10 mouse cellular contexts compared by ENCODE assay signal in genomic region chr7:110565815-110566549, GRCm38 (mm10). TPM values are rescaled to one million over a fixed set of nuclear protein-coding genes. Genes with fewer than 3 reads are reported as not detected.
DNase-seq lines count a peak whose midpoint lies in the region; ATAC-seq and TF ChIP-seq lines count a peak whose summit lies in the region.
"Had no signal": no experiment of that assay in that cellular context is flagged by ENCODE, and none has a peak within 500 bp of the region (broad histone marks: within the 10 kb centered on the region; RNA-seq: fewer than 3 reads in every experiment).

No protein-coding gene starts in this region.

- 65% methylated on average over 4 of the region's 4 CpGs for WGBS in hindbrain, postnatal 0 days
- 84% methylated on average over 4 of the region's 4 CpGs for WGBS in hindbrain, embryonic 14.5 days
- 90% methylated on average over 4 of the region's 4 CpGs for WGBS in thymus, adult 2 months

- H3K36me3 ChIP-seq in hindbrain, postnatal 0 days (ENCODE audit: insufficient read depth, low read length), result no peaks in the 10 kb centered on the region
- no peaks in the 10 kb centered on the region for H3K36me3 ChIP-seq in hindbrain, embryonic 14.5 days (replicated peaks; ENCODE audit: control insufficient read depth, insufficient read depth)
- H3K36me3 ChIP-seq in thymus, adult 2 months (ENCODE audit: control insufficient read depth, insufficient read depth, low read length), result no peaks in the 10 kb centered on the region

- TF ChIP-seq CTCF in hindbrain, postnatal 0 days (IDR thresholded peaks at IDR 0.05; ENCODE audit: low read depth), result no peak
- no peak for TF ChIP-seq CTCF in thymus, adult 2 months (IDR thresholded peaks at IDR 0.05; ENCODE audit: borderline replicate concordance, control insufficient read depth, extremely low read depth, insufficient read depth, low read length, poor library complexity)

- H3K4me2 ChIP-seq in hindbrain, postnatal 0 days (ENCODE audit: low read depth, low read length), result no peak overlapping the region
- H3K4me2 ChIP-seq in hindbrain, embryonic 14.5 days (replicated peaks), result no peak overlapping the region

- H3K9ac ChIP-seq in hindbrain, postnatal 0 days (replicated peaks; ENCODE audit: low read length), result no peak overlapping the region
- H3K9ac ChIP-seq in hindbrain, embryonic 14.5 days, result no peak overlapping the region

- no peaks in the 10 kb centered on the region for H3K27me3 ChIP-seq in hindbrain, postnatal 0 days (ENCODE audit: insufficient read depth, low read length)
- H3K27me3 ChIP-seq in hindbrain, embryonic 14.5 days (ENCODE audit: control insufficient read depth, insufficient read depth, low read length), result no peaks in the 10 kb centered on the region
- no peaks in the 10 kb centered on the region for H3K27me3 ChIP-seq in thymus, adult 2 months (ENCODE audit: control insufficient read depth, insufficient read depth, low read length)

- no peak for ATAC-seq in hindbrain, postnatal 0 days
- no peak for ATAC-seq in hindbrain, embryonic 14.5 days (ENCODE audit: low FRiP score)
- ATAC-seq: hindbrain, embryonic 16.5 days had no signal

- no peaks in the 10 kb centered on the region for H3K4me1 ChIP-seq in hindbrain, postnatal 0 days (ENCODE audit: insufficient read depth, low read length)
- H3K4me1 ChIP-seq in hindbrain, embryonic 14.5 days (replicated peaks; ENCODE audit: control insufficient read depth, insufficient read depth, low read length), result no peaks in the 10 kb centered on the region
- no peaks in the 10 kb centered on the region for H3K4me1 ChIP-seq in thymus, adult 2 months (replicated peaks; ENCODE audit: control insufficient read depth, insufficient read depth, low read length)

- peak; percentile 70 for DNase-seq in hindbrain, postnatal 0 days (ENCODE audit: low spot score)
- DNase-seq in hindbrain, embryonic 14.5 days (ENCODE audit: low spot score), result no peak
- DNase-seq in brain, adult 2 months (ENCODE audit: low read depth, low spot score), result peak; percentile 98
- DNase-seq in cerebellum, postnatal 25 days, result peak; percentile 82 to 88
- DNase-seq in kidney, postnatal 36 days, result peak; percentile 62 to 68
- no peak for DNase-seq in thymus, adult 2 months
- no peak for DNase-seq in layer of hippocampus, adult 18-20 months (ENCODE audit: low spot score in 2 of 2)
- DNase-seq in urinary bladder, adult 2 months (ENCODE audit: low spot score), result no peak
- DNase-seq: right cerebral cortex, postnatal 4 days had no signal

- H3K4me3 ChIP-seq in hindbrain, postnatal 0 days (ENCODE audit: low read length), result no peak overlapping the region
- H3K4me3 ChIP-seq in hindbrain, embryonic 14.5 days (replicated peaks; ENCODE audit: low read length), result no peak overlapping the region
- no peak overlapping the region for H3K4me3 ChIP-seq in thymus, adult 2 months (ENCODE audit: control insufficient read depth, insufficient read depth, low read length)

- no peaks in the 10 kb centered on the region for H3K9me3 ChIP-seq in hindbrain, postnatal 0 days (ENCODE audit: low read length)
- no peaks in the 10 kb centered on the region for H3K9me3 ChIP-seq in hindbrain, embryonic 14.5 days (ENCODE audit: control insufficient read depth, low read length)

- no peak overlapping the region for H3K27ac ChIP-seq in hindbrain, postnatal 0 days
- H3K27ac ChIP-seq in hindbrain, embryonic 14.5 days, result no peak overlapping the region
- no peak overlapping the region for H3K27ac ChIP-seq in thymus, adult 2 months (ENCODE audit: control insufficient read depth, insufficient read depth, low read length)

- TF ChIP-seq POLR2A in thymus, adult 2 months (IDR thresholded peaks at IDR 0.05; ENCODE audit: control insufficient read depth, extremely low read depth, insufficient read depth, low read length, poor library complexity), result no peak

RNA-seq across cellular contexts. Expression of gene Sbf2, which starts 48.7 kb away (rescaled TPM):
- total RNA-seq in hindbrain, postnatal 0 days (2014; rRNA removed), result 55.0 and 70.5 TPM in 2 replicates
- polyA plus RNA-seq in hindbrain, postnatal 0 days (2015; fragmentation: Nextera tagmentation; extraction: Ambion mirVana), result 40.3 and 42.9 TPM in 2 replicates
- polyA plus RNA-seq in hindbrain, embryonic 14.5 days (2014; fragmentation: Nextera tagmentation; extraction: Ambion mirVana), result 61.8 and 66.7 TPM in 2 replicates
- polyA plus RNA-seq in thymus, adult 2 months (2012; rRNA removed), result 6.3 and 8.8 TPM in 2 replicates
- total RNA-seq in layer of hippocampus, adult 18-20 months (2021), result 10 to 100 TPM; 67.6 to 69.0 TPM
- 30.0 and 33.0 TPM in 2 replicates for polyA plus RNA-seq in urinary bladder, adult 2 months (2012; rRNA removed)

Comparison
In these comparisons a context has a peak if more than half of its experiments do, and no peak if none do; other contexts are left out.
1. DNase-seq: peak in hindbrain, postnatal 0 days (single experiment), brain, adult 2 months (single experiment), cerebellum, postnatal 25 days (2 of 2) and kidney, postnatal 36 days (2 of 2); none in hindbrain, embryonic 14.5 days (single experiment), thymus, adult 2 months (single experiment), layer of hippocampus, adult 18-20 months (0 of 2) and urinary bladder, adult 2 months (single experiment).